Mouse (Mus musculus): ENCODE data around the gene Kctd12b. TPM values are rescaled to one million over a fixed set of nuclear protein-coding genes. Genes with fewer than 3 reads are reported as not detected.
A peak's percentile ranks its signal among the peaks of the same experiment; 100 is the strongest.

Gene Kctd12b
- 8.1 and 9.4 TPM in 2 replicates for polyA plus RNA-seq (2014; fragmentation: Nextera tagmentation; extraction: Ambion mirVana)

DNA sequence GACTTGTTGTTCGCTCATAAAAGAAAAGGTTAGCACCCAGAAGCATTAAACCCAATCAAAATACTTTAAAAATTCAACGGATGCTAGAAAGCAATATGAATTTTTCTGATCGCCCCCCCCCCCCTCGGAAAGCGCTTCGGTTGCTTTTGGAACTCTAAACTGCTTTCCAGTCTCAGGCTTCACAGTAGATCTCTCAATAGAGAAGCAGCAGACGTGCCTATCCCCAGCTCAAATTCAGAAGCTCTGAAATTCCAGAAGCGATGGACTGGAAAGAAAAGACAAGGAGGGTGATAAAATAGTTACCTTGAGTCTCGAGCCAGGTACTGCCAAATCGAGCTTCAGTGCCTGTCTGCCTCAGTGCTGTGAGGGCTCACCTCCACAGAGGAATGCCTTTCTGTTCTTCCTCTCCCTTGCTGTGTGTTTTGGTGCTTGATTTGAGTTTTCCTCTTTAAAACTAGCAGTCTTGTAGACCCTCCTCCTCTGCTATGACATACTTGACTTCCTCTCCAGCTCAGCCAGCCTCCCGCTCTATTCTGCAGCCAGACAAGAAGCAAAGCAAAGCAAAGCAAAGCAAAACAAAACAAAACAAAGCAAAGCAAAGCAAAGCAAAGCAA, at the start of gene Kctd12b:
Gene Kctd12b (minus strand): TSS at position 610 of the 614 bp plus-strand sequence.
- ATAC-seq (ENCODE audit: insufficient read depth): peak; percentile 90
- Histone ChIP-seq H3K4me3 (ENCODE audit: low read depth, low read length) (peak within 1 kb of the TSS; percentile 38), H3K9ac (peak within 1 kb of the TSS; percentile 51), H3K27ac (ENCODE audit: low read depth) (peak within 1 kb of the TSS; percentile 77), H3K27me3 (ENCODE audit: insufficient read depth, low read length) (no peaks in the 10 kb centered on the region), H3K36me3 (ENCODE audit: insufficient read depth) (no peaks in the 10 kb centered on the region), H3K4me1 (ENCODE audit: insufficient read depth) (no peaks in the 10 kb centered on the region), H3K9me3 (ENCODE audit: low read depth, low read length) (no peaks in the 10 kb centered on the region), H3K4me2 (peak within 1 kb of the TSS; percentile 51)
- 14% methylated on average over 11 of the region's 11 CpGs for WGBS
- peak; percentile 60 for DNase-seq
- TF ChIP-seq CTCF (IDR thresholded peaks at IDR 0.05; ENCODE audit: low read depth): no peak

DNA sequence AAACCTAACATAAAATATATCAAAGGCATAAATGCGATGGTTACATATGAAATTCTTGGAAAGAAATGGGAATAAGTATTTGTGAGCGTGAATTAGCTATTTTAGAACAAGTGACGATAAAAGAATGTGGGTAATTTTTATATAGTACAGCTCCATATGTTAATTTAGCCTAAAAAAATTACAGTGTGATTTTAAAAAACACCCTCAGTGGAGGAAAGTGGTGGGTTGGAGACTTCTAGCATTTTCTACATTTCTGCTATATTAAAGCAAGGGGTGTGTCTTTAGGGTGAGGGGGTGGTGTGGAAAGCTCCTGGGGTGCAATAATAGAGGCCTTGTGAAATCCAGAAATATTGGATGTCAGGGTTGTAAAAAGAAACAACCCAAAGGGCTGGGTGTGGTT, 46.3 kb upstream of the Kctd12b start:
- H3K27ac ChIP-seq (ENCODE audit: low read depth): no peak overlapping the region
- TF ChIP-seq CTCF (IDR thresholded peaks at IDR 0.05; ENCODE audit: low read depth): no peak
- no peak overlapping the region for H3K9ac ChIP-seq
- no peaks in the 10 kb centered on the region for H3K36me3 ChIP-seq (ENCODE audit: insufficient read depth)
- no peaks in the 10 kb centered on the region for H3K27me3 ChIP-seq (ENCODE audit: insufficient read depth, low read length)
- ATAC-seq (ENCODE audit: insufficient read depth): no peak
- H3K4me2 ChIP-seq: no peak overlapping the region
- H3K9me3 ChIP-seq (ENCODE audit: low read depth, low read length): no peaks in the 10 kb centered on the region
- DNase-seq: no peak
- WGBS: 87% methylated on average over 3 of the region's 3 CpGs
- no peaks in the 10 kb centered on the region for H3K4me1 ChIP-seq (ENCODE audit: insufficient read depth)
- no peak overlapping the region for H3K4me3 ChIP-seq (ENCODE audit: low read depth, low read length)

DNA sequence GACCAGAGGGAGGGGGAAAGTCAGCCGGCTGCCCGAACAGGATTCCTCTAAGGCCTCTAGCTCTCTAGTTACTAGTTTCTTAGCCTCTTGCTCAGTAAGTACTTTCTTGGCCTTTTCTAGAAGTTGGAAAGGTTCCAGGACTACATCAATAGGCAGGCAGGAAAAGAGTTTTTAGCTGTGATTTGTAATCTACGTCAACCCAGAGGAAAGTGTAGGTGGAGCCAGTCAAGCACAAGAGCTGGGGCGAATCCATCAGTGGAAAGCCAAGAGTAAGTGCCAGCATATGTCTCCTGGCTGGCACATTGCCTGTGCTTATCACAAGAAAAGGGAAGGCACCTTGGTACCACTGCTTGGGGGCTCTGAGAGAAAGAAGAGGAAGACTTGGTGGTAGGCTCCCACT, 39.5 kb upstream of the Kctd12b start:
- Histone ChIP-seq H3K27ac (ENCODE audit: low read depth) (no peak overlapping the region), H3K4me1 (ENCODE audit: insufficient read depth) (no peaks in the 10 kb centered on the region), H3K4me3 (ENCODE audit: low read depth, low read length) (no peak overlapping the region), H3K9me3 (ENCODE audit: low read depth, low read length) (no peaks in the 10 kb centered on the region), H3K36me3 (ENCODE audit: insufficient read depth) (peaks cover 9% of the 10 kb centered on the region; the same call in 1 of the 2 replicates), H3K27me3 (ENCODE audit: insufficient read depth, low read length) (no peaks in the 10 kb centered on the region), H3K4me2 (no peak overlapping the region), H3K9ac (no peak overlapping the region)
- TF ChIP-seq CTCF (IDR thresholded peaks at IDR 0.05; ENCODE audit: low read depth): no peak
- ATAC-seq (ENCODE audit: insufficient read depth): no peak
- 60% methylated on average over 4 of the region's 4 CpGs for WGBS
- DNase-seq: peak; percentile 17

DNA sequence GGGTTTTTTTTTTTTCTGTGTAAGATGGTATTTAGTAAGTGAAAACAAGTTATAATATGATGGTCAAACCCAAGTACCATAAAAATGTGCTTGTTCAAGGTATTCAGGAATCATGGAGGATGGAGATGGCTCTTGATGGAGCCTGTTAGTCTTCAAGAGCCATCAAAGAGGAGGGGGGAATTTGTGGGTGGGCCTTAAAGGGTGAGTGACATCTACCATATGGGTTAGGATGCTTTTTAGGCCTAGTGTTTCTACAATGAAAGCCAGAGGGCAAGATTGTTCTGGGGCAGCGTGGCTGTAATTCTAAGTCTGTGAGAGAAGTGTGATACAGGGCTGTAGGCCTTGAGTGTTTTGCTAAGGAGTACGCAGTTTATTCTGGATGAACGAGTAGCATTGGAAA, 28.2 kb upstream of the Kctd12b start:
- no peak overlapping the region for H3K27ac ChIP-seq (ENCODE audit: low read depth)

DNA sequence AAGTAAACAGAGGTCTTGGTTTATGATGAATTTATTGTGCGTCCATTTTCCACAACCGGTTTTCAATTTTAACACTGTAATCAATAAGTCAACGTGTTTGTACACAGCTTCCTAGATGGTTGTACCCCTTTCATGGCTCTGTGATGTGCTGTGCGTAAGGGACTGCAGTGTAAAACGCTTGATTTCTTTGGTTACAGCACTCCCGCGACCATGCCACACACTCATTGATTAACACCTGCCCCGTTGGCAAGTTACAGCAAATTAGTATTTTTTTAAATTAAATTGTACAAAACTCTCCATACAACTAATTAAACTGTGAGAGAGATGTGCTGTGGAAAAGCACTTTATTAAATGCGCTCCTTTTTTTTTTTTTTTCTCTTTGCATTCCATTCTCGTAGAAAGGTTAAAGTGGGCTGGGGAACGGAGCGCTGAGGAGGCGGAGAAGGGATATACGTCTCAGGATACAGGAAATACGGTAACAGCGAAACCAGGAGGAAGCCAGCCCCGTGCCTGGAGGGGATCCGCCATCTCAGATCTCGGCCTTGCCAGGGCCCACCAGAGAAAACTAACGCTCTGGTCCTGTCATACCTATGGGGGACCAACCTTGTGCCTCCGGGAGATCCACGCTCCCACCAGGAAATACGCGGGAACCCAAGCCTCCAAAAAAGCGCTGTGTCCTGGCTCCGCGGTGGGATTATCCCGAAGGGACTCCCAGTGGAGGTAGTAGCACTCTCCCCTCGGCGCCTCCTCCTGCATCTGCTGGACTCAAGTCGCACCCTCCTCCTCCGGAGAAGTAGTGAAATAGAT, 27.1 kb upstream of the Kctd12b start, which contains the start of gene Nbdy:
Gene Nbdy (plus strand): TSS at position 481 of the 807 bp plus-strand sequence.
- Histone ChIP-seq H3K36me3 (ENCODE audit: insufficient read depth) (0 out of 2 replicates have a peak, but pooled peaks cover 3% of the 10 kb centered on the region), H3K4me1 (ENCODE audit: insufficient read depth) (no peaks in the 10 kb centered on the region), H3K9ac (peak within 1 kb of the TSS; percentile 65), H3K4me3 (ENCODE audit: low read depth, low read length) (peak within 1 kb of the TSS; percentile 51), H3K4me2 (peak within 1 kb of the TSS; percentile 64), H3K27me3 (ENCODE audit: insufficient read depth, low read length) (no peaks in the 10 kb centered on the region), H3K27ac (ENCODE audit: low read depth) (peak within 1 kb of the TSS; percentile 83), H3K9me3 (ENCODE audit: low read depth, low read length) (no peaks in the 10 kb centered on the region)
- ATAC-seq (ENCODE audit: insufficient read depth) (peak; percentile 96), DNase-seq (peak; percentile 79)
- no peak for TF ChIP-seq CTCF (IDR thresholded peaks at IDR 0.05; ENCODE audit: low read depth)
- WGBS: 9% methylated on average over 32 of the region's 32 CpGs

More for the DNA sequence above, 28.2 kb upstream of the Kctd12b start:
- 0 out of 2 replicates have a peak, but pooled peaks cover 3% of the 10 kb centered on the region for H3K36me3 ChIP-seq (ENCODE audit: insufficient read depth)
- no peak for TF ChIP-seq CTCF (IDR thresholded peaks at IDR 0.05; ENCODE audit: low read depth)
- WGBS: 21% methylated on average over 3 of the region's 3 CpGs
- DNase-seq (peak; percentile 59), ATAC-seq (ENCODE audit: insufficient read depth) (peak; percentile 70; the same call in 1 of the 2 replicates)
- H3K4me3 ChIP-seq (ENCODE audit: low read depth, low read length): peak overlapping the region; percentile 51
- peak overlapping the region; percentile 65 for H3K9ac ChIP-seq
- H3K4me1 ChIP-seq (ENCODE audit: insufficient read depth): no peaks in the 10 kb centered on the region
- H3K4me2 ChIP-seq: peak overlapping the region; percentile 64
- H3K27me3 ChIP-seq (ENCODE audit: insufficient read depth, low read length): no peaks in the 10 kb centered on the region
- H3K9me3 ChIP-seq (ENCODE audit: low read depth, low read length): no peaks in the 10 kb centered on the region

DNA sequence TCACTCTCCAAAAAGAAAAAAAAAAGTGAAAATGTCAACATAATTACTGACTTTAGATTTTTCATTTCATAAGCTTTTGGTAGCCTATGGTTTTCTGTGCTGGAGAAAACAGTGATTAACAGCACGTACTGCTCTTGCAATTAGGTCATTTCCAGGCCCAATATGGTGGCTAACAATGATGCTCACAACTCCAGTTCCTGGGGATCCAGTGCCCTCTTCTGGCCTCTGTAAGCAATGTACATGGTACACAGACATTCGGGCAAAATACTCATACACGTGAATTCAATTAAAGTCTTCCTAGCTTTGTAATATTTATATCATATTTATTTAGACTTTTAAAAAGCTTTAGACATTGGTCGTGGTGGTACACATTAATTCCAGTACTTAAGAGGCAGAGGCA, 23.4 kb upstream of the Kctd12b start:
- Histone ChIP-seq H3K4me1 (ENCODE audit: insufficient read depth) (no peaks in the 10 kb centered on the region), H3K4me2 (no peak overlapping the region), H3K36me3 (ENCODE audit: insufficient read depth) (no peaks in the 10 kb centered on the region), H3K27ac (ENCODE audit: low read depth) (no peak overlapping the region), H3K4me3 (ENCODE audit: low read depth, low read length) (no peak overlapping the region), H3K27me3 (ENCODE audit: insufficient read depth, low read length) (no peaks in the 10 kb centered on the region), H3K9ac (no peak overlapping the region), H3K9me3 (ENCODE audit: low read depth, low read length) (no peaks in the 10 kb centered on the region)
- ATAC-seq (ENCODE audit: insufficient read depth) (no peak), DNase-seq (peak; percentile 64)
- 35% methylated on average over 4 of the region's 4 CpGs for WGBS
- TF ChIP-seq CTCF (IDR thresholded peaks at IDR 0.05; ENCODE audit: low read depth): peak; percentile 54

DNA sequence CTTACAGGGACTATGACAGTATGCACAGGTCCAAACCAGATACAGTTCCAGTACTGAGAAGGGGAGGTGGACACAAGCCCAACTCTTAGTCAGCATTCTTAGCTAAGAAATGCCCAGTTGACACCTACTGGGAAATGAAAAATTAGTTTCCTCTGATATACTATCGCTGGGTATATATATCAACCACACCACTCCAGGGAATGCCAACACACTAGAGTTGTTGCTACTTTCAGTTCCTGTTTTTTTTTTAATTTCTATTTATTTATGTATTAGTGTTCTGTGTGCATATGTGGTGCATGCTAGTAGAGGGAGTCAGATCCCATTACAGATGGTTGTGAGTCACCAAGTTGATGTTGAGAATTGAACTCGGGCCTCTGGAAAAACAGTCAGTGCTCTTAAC, 20.5 kb upstream of the Kctd12b start:
- no peaks in the 10 kb centered on the region for H3K27me3 ChIP-seq (ENCODE audit: insufficient read depth, low read length)
- H3K4me1 ChIP-seq (ENCODE audit: insufficient read depth): no peaks in the 10 kb centered on the region
- no peaks in the 10 kb centered on the region for H3K36me3 ChIP-seq (ENCODE audit: insufficient read depth)
- TF ChIP-seq CTCF (IDR thresholded peaks at IDR 0.05; ENCODE audit: low read depth): no peak
- no peak overlapping the region for H3K4me2 ChIP-seq
- 80% methylated on average over 2 of the region's 2 CpGs for WGBS
- H3K9me3 ChIP-seq (ENCODE audit: low read depth, low read length): no peaks in the 10 kb centered on the region
- H3K9ac ChIP-seq: no peak overlapping the region
- no peak overlapping the region for H3K27ac ChIP-seq (ENCODE audit: low read depth)
- DNase-seq: no peak
- no peak for ATAC-seq (ENCODE audit: insufficient read depth)
- H3K4me3 ChIP-seq (ENCODE audit: low read depth, low read length): no peak overlapping the region
